Mouse (Mus musculus) forebrain, embryonic 15.5 days (tissue): ENCODE measurements around the gene Gm17606. TPM values are rescaled to one million over a fixed set of nuclear protein-coding genes. Genes with fewer than 3 reads are reported as not detected.

Experiments
- ATAC-seq: fragments of 200-750 bp; cut with Nextera tagmentation; replicated peaks from 2 replicates; pipeline ENCODE4 v1.8.0; 2017; ENCODE audit warnings: mild to moderate bottlenecking, moderate TSS enrichment, moderate library complexity
- H3K27ac ChIP-seq: fragments of 300-500 bp; sonication (generic); replicated peaks from 2 replicates; pipeline ENCODE4 v1.5.1; 2015; ENCODE audit warnings: mild to moderate bottlenecking, inconsistent platforms
- H3K27me3 ChIP-seq: fragments of 300-500 bp; sonication (generic); 2 replicates; pipeline ENCODE4 v1.6.1; 2015; ENCODE audit warnings: inconsistent platforms
- H3K36me3 ChIP-seq: fragments of 300-500 bp; sonication (generic); 2 replicates; pipeline ENCODE4 v1.6.1; 2015; ENCODE audit warnings: mild to moderate bottlenecking, inconsistent platforms
- H3K4me1 ChIP-seq: fragments of 300-500 bp; sonication (generic); 2 replicates; pipeline ENCODE4 v1.6.1; 2015; ENCODE audit warnings: inconsistent platforms
- H3K4me2 ChIP-seq: fragments of 300-500 bp; sonication (generic); replicated peaks from 2 replicates; pipeline ENCODE4 v1.6.1; 2015; ENCODE audit warnings: mild to moderate bottlenecking, inconsistent platforms
- H3K4me3 ChIP-seq: fragments of 300-500 bp; sonication (generic); 2 replicates; pipeline ENCODE4 v1.5.1; 2015; ENCODE audit warnings: mild to moderate bottlenecking, inconsistent platforms
- H3K9ac ChIP-seq: fragments of 300-500 bp; sonication (generic); replicated peaks from 2 replicates; pipeline ENCODE4 v1.6.1; 2015; ENCODE audit warnings: mild to moderate bottlenecking, inconsistent platforms
- H3K9me3 ChIP-seq: fragments of 300-500 bp; sonication (generic); 2 replicates; pipeline ENCODE4 v1.6.1; 2016; ENCODE audit warnings: inconsistent platforms
- WGBS: fragments of 180-500 bp; shearing (Covaris S2); methylation state at CpG from one replicate; pipeline ENCODE4 v1.1.7; 2015; ENCODE audit warnings: mixed read lengths; 5-methylcytosine and 5-hydroxymethylcytosine counted together
- polyA plus RNA-seq: library from polyadenylated mRNA; unstranded; fragments of >200 nt; fragmentation: Nextera tagmentation; extraction: Ambion mirVana; gene quantifications from 2 replicates; pipeline ENCODE4 v1.2.1, GENCODE M21; 2015

The Gm17606 gene
- polyA plus RNA-seq, 1 experiment from 2014 or later = not detected

DNA sequence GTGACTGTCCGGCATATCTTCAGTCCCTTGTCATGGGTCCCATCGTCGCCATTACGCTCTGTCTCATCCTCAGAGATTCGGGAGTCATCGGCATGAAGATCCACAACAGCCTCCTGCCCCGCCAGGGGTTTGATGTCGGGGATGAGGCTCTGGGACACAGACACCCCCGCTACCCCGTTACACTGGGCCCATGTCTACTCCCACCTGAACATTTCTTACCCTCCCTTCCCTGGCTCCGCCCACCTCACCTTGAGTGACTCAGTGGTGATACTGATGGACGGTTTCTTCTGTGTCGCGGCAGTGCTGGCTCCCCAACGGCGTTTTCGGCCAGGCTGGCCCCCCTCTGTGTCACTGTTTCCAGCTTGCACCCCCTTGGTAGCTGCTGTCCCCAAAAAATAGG lies 5.7 kb downstream of the Gm17606 start:
- peaks cover 32% of the 10 kb centered on the region for H3K4me1 ChIP-seq
- no peak overlapping the region for H3K9ac ChIP-seq
- no peak overlapping the region for H3K27ac ChIP-seq
- WGBS = 95% methylated on average over 17 of the region's 17 CpGs
- H3K9me3 ChIP-seq = no peaks in the 10 kb centered on the region
- no peak overlapping the region for H3K4me2 ChIP-seq
- no peaks in the 10 kb centered on the region for H3K27me3 ChIP-seq
- no peak for ATAC-seq
- no peak overlapping the region for H3K4me3 ChIP-seq
- H3K36me3 ChIP-seq = peaks cover 87% of the 10 kb centered on the region

DNA sequence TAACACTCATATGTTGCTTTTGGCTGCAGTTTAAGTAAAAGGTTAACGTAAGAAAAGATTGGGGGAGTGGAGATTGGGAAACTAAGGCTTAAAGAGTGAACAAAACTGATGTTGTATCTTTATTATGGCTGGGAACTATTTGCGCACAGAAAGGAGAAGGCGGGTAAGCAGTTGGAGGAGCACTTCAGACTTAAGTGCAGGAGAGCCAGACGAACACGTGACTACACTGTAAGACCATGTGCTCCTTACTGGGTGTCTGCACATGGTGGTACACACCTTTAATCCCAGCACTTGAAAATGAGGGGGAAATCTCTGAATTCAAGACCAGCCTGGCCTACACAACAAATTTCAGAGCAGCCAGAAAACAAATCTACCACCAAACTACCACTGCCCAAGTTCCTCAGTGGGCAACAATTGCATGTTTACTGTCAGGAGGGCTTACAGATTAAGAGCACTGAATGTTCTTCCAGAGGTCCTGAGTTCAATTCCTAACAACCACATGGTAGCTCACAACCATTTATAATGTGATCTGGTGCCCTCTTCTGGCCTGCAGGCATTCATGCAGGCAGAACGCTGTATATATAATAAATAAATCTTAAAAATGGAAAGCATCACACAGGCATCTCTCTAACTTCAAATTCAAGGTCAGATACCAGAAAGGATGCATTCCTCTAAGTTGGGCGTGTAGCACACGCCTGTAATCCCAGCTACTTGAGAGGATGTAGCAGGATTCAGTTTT lies 6.3 kb downstream of the Gm17606 start:
- peaks cover 38% of the 10 kb centered on the region for H3K4me1 ChIP-seq
- H3K9ac ChIP-seq = no peak overlapping the region
- no peaks in the 10 kb centered on the region for H3K9me3 ChIP-seq
- no peak overlapping the region for H3K4me2 ChIP-seq
- 91% methylated on average over 8 of the region's 8 CpGs for WGBS
- no peak overlapping the region for H3K27ac ChIP-seq
- H3K36me3 ChIP-seq = peaks cover 91% of the 10 kb centered on the region
- no peak for ATAC-seq
- no peak overlapping the region for H3K4me3 ChIP-seq
- no peaks in the 10 kb centered on the region for H3K27me3 ChIP-seq

DNA sequence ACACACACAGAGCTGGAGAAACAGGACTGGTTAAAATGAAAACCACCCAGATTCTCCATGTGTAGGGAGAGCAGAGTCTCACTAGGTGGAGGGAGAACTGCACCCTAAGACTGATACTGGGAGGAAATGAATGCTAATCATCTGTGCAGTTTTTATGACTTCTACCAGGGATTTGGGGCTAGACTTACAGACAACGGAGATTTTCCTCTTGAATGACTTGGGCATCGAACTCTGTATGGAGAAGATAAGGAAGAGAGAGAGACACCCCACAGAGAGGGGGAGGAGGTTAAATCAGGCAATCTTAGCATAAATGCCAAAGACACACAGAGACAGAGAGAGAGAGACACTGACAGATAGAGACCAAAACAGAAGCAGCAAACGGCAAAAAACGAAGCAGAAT lies 7.1 kb downstream of the Gm17606 start:
- no peak overlapping the region for H3K27ac ChIP-seq
- peaks cover 46% of the 10 kb centered on the region for H3K4me1 ChIP-seq
- H3K9ac ChIP-seq = no peak overlapping the region
- no peak for ATAC-seq
- WGBS = 82% methylated on average over 4 of the region's 4 CpGs
- H3K4me3 ChIP-seq = no peak overlapping the region
- no peak overlapping the region for H3K4me2 ChIP-seq
- H3K36me3 ChIP-seq = peaks cover 83% of the 10 kb centered on the region
- no peaks in the 10 kb centered on the region for H3K27me3 ChIP-seq
- no peaks in the 10 kb centered on the region for H3K9me3 ChIP-seq

DNA sequence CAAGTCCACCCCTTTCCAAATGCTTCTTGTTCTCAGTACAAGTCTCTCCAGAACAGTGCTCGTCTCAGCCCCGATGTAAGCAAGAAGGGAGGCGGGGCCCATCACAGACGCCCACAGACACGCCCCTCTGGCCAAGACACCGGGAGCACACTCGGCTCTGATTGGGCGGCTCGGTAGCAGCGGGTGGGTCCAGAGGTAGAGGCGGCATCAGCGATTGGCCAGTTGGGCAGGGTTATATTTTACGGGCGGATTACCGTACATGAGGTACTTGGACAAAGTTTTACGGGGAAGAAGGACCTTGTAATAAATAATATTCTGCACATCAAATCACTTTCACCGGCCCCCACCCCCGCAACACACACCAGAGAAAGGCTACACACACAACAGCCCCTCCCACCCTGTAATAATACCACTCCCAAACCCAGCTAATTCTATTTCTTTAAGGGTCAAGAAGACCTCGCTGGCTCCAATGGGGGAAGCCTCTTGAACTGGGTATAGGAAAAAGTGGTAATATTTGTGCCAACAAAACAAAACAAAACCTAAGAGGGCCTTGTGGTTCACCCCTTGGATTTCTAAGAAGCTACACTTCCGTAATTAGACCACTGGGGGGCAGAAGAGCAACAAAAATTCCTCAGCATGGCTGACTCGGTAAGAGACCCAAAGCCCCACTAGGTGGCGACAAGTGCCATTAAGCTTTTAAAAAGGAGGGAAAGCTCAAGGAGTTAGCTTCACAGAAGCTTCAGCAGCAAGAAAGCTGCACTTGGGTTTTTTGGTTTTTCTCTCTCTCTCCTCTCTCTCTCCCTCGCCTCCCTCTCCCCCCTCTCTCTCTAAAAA lies 10.1 kb downstream of the Gm17606 start:
- 0 out of 2 replicates have a peak overlapping the region, but pooled peaks have one; percentile 6 for H3K4me3 ChIP-seq
- ATAC-seq = peak; percentile 40
- no peak overlapping the region for H3K9ac ChIP-seq
- H3K36me3 ChIP-seq = peaks cover 60% of the 10 kb centered on the region
- WGBS = 64% methylated on average over 23 of the region's 23 CpGs
- peak overlapping the region; percentile 86; the same call in 1 of the 2 replicates for H3K27ac ChIP-seq
- H3K4me1 ChIP-seq = peaks cover 53% of the 10 kb centered on the region
- peak overlapping the region; percentile 93 for H3K4me2 ChIP-seq
- no peaks in the 10 kb centered on the region for H3K9me3 ChIP-seq
- H3K27me3 ChIP-seq = no peaks in the 10 kb centered on the region

DNA sequence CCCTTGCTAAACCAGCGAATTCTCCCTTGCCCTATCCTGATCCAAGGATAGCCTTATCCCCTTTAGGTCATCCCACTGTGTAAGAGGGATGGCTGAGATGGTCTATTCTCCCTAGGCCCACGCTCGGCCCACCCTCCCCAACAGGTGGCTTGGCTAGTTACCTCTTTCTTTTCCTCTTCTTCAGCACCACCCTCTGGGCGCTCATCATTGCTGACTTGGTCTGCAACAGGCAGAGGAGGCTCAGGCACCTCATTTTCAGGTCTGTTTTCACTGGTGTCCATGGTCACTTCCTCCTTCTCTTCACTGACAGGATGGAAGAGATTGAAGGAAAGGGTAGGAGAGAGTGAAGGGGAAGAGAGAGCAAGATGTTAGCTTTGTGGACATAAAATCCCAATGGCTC lies 10.8 kb downstream of the Gm17606 start:
- Histone ChIP-seq H3K27me3 (no peaks in the 10 kb centered on the region), H3K4me3 (0 out of 2 replicates have a peak overlapping the region, but pooled peaks have one; percentile 6), H3K9me3 (no peaks in the 10 kb centered on the region), H3K4me2 (peak overlapping the region; percentile 93), H3K4me1 (peaks cover 53% of the 10 kb centered on the region), H3K27ac (peak overlapping the region; percentile 86), H3K9ac (no peak overlapping the region), H3K36me3 (peaks cover 60% of the 10 kb centered on the region)
- WGBS = 62% methylated on average over 4 of the region's 4 CpGs
- ATAC-seq = no peak

DNA sequence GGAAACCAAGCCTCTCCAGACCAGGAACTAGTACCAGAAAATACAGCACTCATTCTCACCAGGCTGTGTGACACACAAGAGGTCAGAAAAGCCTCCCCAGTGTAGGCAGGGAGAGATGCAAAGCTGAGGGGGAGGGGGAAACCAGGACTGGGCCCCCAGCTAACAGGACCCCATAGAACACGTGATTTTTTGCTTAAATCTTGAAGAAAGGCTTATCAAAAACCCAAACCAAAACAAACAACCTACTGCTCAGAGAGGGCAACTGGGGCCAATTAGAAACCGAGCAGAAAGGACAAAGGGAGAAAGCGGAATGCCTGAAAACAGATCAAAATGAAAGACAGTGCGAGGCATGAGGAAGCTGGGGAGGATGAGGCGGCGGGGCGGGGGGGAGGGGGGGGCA lies 12.0 kb downstream of the Gm17606 start:
- no peak; the same call in 1 of the 2 replicates for ATAC-seq
- WGBS = 0% methylated on average over 7 of the region's 7 CpGs

DNA sequence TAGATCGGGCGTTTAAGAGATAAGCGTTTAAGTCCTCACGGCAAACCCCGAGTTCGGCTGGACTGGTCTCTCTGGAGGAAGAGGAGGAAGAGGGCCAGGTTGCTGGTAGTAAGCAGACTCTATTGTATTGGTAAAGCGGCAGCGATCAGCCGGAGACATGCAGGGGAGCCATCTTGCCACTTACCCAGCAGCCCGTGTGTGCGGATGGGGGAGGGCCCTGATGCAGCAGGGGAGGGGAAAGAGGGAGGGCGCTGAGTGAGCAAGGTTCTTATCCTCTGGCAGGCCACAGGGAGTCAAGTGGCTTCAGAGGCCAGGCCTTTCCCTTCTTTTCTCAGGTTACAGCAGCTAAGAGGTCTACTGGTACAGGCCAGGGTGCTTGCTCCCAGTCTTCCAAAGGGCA lies 12.7 kb downstream of the Gm17606 start:
- H3K9ac ChIP-seq = peak overlapping the region; percentile 74
- H3K36me3 ChIP-seq = peaks cover 60% of the 10 kb centered on the region
- H3K27ac ChIP-seq = peak overlapping the region; percentile 86
- ATAC-seq = peak; percentile 81
- H3K4me3 ChIP-seq = peak overlapping the region; percentile 70
- WGBS = under 1% methylated on average over 12 of the region's 12 CpGs
- no peaks in the 10 kb centered on the region for H3K9me3 ChIP-seq
- H3K27me3 ChIP-seq = no peaks in the 10 kb centered on the region
- H3K4me2 ChIP-seq = peak overlapping the region; percentile 93
- H3K4me1 ChIP-seq = peaks cover 46% of the 10 kb centered on the region

More for the DNA sequence above, 12.0 kb downstream of the Gm17606 start:
- peaks cover 53% of the 10 kb centered on the region for H3K4me1 ChIP-seq
- H3K9ac ChIP-seq = peak overlapping the region; percentile 74
- no peaks in the 10 kb centered on the region for H3K27me3 ChIP-seq
- H3K36me3 ChIP-seq = peaks cover 60% of the 10 kb centered on the region
- peak overlapping the region; percentile 86 for H3K27ac ChIP-seq
- H3K4me3 ChIP-seq = peak overlapping the region; percentile 70
- H3K4me2 ChIP-seq = peak overlapping the region; percentile 93
- H3K9me3 ChIP-seq = no peaks in the 10 kb centered on the region

DNA sequence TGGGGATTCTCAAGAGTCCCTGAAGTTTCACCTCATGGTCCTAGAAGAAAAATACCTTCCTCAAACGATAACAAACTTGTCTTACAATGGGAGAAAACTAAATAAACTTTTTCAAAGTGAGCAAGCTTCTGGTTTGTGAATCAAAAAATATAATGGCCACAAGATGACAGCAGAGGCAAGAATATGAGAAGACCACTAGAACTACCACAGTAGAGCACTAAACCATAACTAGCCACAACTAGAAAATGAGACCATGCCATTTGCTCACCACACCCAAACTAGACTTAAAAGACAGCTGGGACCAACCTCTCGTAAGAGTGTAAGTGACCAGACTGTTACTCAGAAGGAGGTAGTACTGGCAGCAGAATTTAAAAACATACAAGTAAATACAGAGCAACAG lies 19.3 kb downstream of the Gm17606 start:
- Histone ChIP-seq H3K4me3 (no peak overlapping the region), H3K27me3 (no peaks in the 10 kb centered on the region), H3K9me3 (no peaks in the 10 kb centered on the region), H3K27ac (no peak overlapping the region), H3K9ac (no peak overlapping the region), H3K4me2 (no peak overlapping the region), H3K36me3 (peaks cover 88% of the 10 kb centered on the region), H3K4me1 (no peaks in the 10 kb centered on the region)
- WGBS = 95% methylated on average over 2 of the region's 2 CpGs
- no peak for ATAC-seq

DNA sequence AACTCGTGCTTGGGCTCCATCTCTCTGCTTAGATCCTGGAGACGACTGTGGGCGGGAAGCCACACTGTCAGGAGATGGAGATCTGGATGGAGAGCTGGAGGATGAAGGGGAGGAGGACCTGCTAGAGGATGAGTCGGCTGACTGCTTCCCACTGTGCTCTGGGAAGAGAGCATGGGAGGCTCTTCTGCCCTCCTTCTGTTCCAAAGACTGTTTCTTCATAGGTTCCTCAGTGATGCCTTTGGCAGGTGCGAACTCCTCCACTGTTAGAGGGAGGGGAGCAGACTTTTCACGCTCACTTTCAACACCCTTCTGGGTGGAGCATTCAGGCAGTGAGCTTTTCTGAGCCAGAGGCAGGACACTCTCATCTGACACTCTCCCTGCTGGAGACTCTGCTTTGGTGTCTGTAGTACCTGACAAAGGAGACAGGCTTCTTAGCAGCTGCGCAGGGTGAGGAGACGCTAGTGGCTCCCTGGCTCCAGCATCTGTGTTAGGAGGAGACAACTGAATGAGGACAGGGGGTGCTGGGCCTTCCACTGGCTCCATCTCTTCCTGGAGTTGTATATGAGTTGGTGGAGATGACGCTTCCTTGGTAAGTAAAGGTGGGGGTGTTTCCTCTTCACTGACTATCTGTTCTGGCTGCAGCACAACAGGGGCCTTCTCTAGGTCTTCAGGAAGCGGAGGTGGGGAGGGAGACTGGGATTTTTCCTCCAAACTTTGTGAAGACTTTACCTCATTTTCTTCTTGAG lies 23.9 kb downstream of the Gm17606 start:
- Histone ChIP-seq H3K36me3 (peaks cover 87% of the 10 kb centered on the region), H3K9me3 (no peaks in the 10 kb centered on the region)

DNA sequence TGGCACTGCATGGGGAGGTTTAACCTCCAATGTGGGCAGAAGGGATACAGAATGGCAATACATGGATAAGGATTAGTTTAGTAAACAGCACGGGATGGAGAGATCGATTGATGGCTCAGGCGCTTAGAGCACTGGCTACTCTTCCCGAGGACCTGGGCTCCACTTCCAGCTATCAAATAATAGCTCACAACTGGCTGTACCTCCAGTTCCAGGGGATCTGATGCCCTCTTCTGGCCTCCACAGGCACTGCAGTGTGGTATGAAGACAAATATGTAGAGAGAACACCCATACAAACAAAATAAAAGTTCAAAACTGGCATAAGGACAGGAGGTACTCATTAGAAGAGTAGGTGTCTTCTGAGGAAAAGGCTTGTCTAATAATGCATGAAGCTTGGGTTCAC lies 28.6 kb downstream of the Gm17606 start:
- Histone ChIP-seq H3K36me3 (peaks cover 65% of the 10 kb centered on the region), H3K27me3 (no peaks in the 10 kb centered on the region), H3K9ac (no peak overlapping the region), H3K4me2 (no peak overlapping the region), H3K4me3 (no peak overlapping the region), H3K4me1 (no peaks in the 10 kb centered on the region), H3K27ac (no peak overlapping the region), H3K9me3 (no peaks in the 10 kb centered on the region)
- no peak for ATAC-seq
- WGBS = 73% methylated on average over 4 of the region's 4 CpGs

More for the DNA sequence above, 23.9 kb downstream of the Gm17606 start:
- WGBS = 94% methylated on average over 10 of the region's 10 CpGs
- Histone ChIP-seq H3K4me1 (no peaks in the 10 kb centered on the region), H3K4me3 (no peak overlapping the region), H3K9ac (no peak overlapping the region), H3K27ac (no peak overlapping the region), H3K27me3 (no peaks in the 10 kb centered on the region), H3K4me2 (no peak overlapping the region)
- ATAC-seq = no peak

DNA sequence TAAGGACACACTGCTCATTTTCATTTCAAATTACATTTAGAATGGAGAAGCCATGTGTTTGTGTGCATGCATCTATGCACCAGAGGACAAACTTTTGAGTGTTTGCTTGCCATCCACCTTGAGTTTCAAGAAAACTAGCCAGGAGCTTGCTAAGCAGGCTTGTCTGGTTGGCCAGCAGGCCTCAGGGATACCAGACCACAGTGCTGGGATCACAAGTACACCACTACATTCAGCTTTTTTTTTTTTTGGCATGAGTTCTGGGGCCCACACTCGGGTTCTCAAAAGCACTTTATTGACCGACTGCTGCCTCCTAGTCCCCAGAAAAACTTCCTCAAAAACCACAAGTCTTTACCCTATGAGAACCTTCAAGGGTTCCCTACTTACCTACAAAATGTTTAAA lies 33.6 kb downstream of the Gm17606 start:
- Histone ChIP-seq H3K27ac (no peak overlapping the region), H3K4me2 (no peak overlapping the region), H3K9ac (no peak overlapping the region), H3K9me3 (no peaks in the 10 kb centered on the region), H3K4me3 (no peak overlapping the region), H3K4me1 (no peaks in the 10 kb centered on the region), H3K36me3 (peaks cover 62% of the 10 kb centered on the region), H3K27me3 (no peaks in the 10 kb centered on the region)
- 76% methylated on average over 2 of the region's 2 CpGs for WGBS
- ATAC-seq = no peak

DNA sequence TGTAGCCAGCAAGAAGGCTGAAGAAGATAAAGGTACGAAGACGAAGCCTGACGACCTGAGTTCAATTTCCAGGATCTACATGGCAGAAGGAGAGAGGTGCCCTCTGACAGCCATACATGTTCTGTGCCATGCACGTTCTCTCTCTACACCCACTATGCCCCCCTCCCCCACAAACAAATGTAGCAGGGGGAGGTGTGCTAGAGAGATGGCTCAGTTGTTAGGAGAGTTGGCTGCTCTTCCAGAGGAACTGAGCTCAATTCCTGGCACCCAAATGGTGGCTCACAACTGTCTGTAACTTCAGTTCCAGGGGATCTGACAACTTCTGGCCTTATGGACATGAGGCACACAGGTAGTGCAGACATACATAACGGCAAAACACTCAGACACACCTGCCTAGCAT lies 35.5 kb downstream of the Gm17606 start:
- H3K27ac ChIP-seq = no peak overlapping the region
- 83% methylated on average over 5 of the region's 5 CpGs for WGBS
- H3K9me3 ChIP-seq = no peaks in the 10 kb centered on the region
- H3K4me3 ChIP-seq = no peak overlapping the region
- H3K9ac ChIP-seq = no peak overlapping the region
- no peaks in the 10 kb centered on the region for H3K27me3 ChIP-seq
- H3K36me3 ChIP-seq = peaks cover 64% of the 10 kb centered on the region
- H3K4me1 ChIP-seq = no peaks in the 10 kb centered on the region
- no peak for ATAC-seq
- H3K4me2 ChIP-seq = no peak overlapping the region
